Comparison of ENCODE assay signal across 14 mouse cellular contexts in the genomic region with DNA sequence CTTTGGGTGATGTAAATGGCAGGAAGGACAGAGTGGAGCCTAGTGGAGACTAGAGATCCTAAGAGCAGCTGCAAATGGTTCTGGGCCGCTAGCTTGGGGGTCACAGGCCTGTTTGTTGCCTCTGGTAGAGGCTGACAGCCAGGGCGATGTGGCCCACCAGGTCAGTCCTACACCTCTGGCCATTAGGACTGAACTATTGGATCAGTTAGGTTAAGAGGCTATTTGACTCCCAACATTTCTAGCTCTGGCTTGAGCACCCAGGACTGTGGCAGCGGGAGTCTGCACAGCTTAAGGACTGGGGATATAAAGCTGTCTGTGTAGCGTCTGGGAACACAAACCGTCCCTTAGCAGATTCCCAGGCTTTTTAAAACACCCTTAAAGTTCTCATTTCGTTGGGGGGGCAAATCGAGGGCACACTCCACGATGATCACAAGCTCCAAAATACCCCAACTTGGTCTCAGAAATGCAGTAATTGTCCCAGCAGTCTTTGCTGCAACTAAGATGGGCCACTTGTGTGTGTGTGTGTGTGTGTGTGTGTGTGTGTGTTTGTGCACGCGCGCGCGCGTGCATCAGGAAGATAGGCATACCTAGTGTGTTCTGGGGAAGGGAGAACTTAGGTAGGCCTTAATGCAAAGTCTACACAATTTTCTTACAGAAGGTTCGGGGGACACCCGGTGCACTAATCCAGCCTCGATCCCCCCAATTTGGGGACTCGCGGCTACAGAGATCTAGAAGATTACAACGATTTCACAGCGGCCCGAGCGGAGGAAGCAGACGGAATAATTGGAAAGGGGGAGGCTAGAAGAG. TPM values are rescaled to one million over a fixed set of nuclear protein-coding genes. Genes with fewer than 3 reads are reported as not detected.
DNase-seq lines count a peak whose midpoint lies in the region; ATAC-seq lines count a peak whose summit lies in the region.
"Had no signal": no experiment of that assay in that cellular context is flagged by ENCODE, and none has a peak within 500 bp of the region (broad histone marks: within the 10 kb centered on the region; RNA-seq: fewer than 3 reads in every experiment).

No protein-coding gene starts in this region.

- peak overlapping the region; percentile 11 for H3K4me2 ChIP-seq in embryonic facial prominence, embryonic 12.5 days (replicated peaks)
- H3K4me2 ChIP-seq in hindbrain, embryonic 16.5 days (ENCODE audit: low read length): no peak overlapping the region; the same call in 1 of the 2 replicates
- H3K4me2 ChIP-seq in midbrain, embryonic 14.5 days (ENCODE audit: low read length): peak overlapping the region; percentile 59
- H3K4me2 ChIP-seq: heart, embryonic 15.5 days; intestine, embryonic 15.5 days had no signal

- H3K27ac ChIP-seq in embryonic facial prominence, embryonic 12.5 days: no peak overlapping the region
- H3K27ac ChIP-seq in hindbrain, embryonic 16.5 days (ENCODE audit: low read depth, low read length): no peak overlapping the region
- peak overlapping the region; percentile 87 for H3K27ac ChIP-seq in midbrain, embryonic 14.5 days (replicated peaks; ENCODE audit: low read depth, low read length)
- H3K27ac ChIP-seq: heart, embryonic 15.5 days; intestine, embryonic 15.5 days; left cerebral cortex, adult 2 months had no signal

- peaks cover 3% of the 10 kb centered on the region; the same call in 1 of the 2 replicates for H3K4me1 ChIP-seq in embryonic facial prominence, embryonic 12.5 days
- peaks cover 17% of the 10 kb centered on the region for H3K4me1 ChIP-seq in hindbrain, embryonic 16.5 days (ENCODE audit: control insufficient read depth, insufficient read depth, low read depth, low read length)
- peaks cover 35% of the 10 kb centered on the region for H3K4me1 ChIP-seq in midbrain, embryonic 14.5 days (ENCODE audit: control insufficient read depth, insufficient read depth, low read length)

- no peaks in the 10 kb centered on the region for H3K9me3 ChIP-seq in embryonic facial prominence, embryonic 12.5 days
- no peaks in the 10 kb centered on the region for H3K9me3 ChIP-seq in hindbrain, embryonic 16.5 days (ENCODE audit: control insufficient read depth, low read length)
- no peaks in the 10 kb centered on the region for H3K9me3 ChIP-seq in midbrain, embryonic 14.5 days (ENCODE audit: control insufficient read depth, low read length)
- H3K9me3 ChIP-seq: heart, embryonic 15.5 days; intestine, embryonic 15.5 days had no signal

- H3K27me3 ChIP-seq in embryonic facial prominence, embryonic 12.5 days: peaks cover 95% of the 10 kb centered on the region
- peaks cover 70% of the 10 kb centered on the region for H3K27me3 ChIP-seq in hindbrain, embryonic 16.5 days (replicated peaks; ENCODE audit: control insufficient read depth, insufficient read depth, low read length)
- peaks cover 83% of the 10 kb centered on the region for H3K27me3 ChIP-seq in midbrain, embryonic 14.5 days (ENCODE audit: control insufficient read depth, insufficient read depth, low read length)

- no peaks in the 10 kb centered on the region for H3K36me3 ChIP-seq in embryonic facial prominence, embryonic 12.5 days
- H3K36me3 ChIP-seq in hindbrain, embryonic 16.5 days (ENCODE audit: control insufficient read depth, insufficient read depth, low read length): no peaks in the 10 kb centered on the region
- no peaks in the 10 kb centered on the region for H3K36me3 ChIP-seq in midbrain, embryonic 14.5 days (ENCODE audit: control insufficient read depth, insufficient read depth, low read length)
- H3K36me3 ChIP-seq: heart, embryonic 15.5 days; intestine, embryonic 15.5 days had no signal

- 2% methylated on average over 24 of the region's 24 CpGs for WGBS in embryonic facial prominence, embryonic 12.5 days
- WGBS in hindbrain, embryonic 16.5 days: 4% methylated on average over 24 of the region's 24 CpGs
- WGBS in midbrain, embryonic 14.5 days: 3% methylated on average over 24 of the region's 24 CpGs

- peak overlapping the region; percentile 37 for H3K4me3 ChIP-seq in embryonic facial prominence, embryonic 12.5 days
- peak overlapping the region; percentile 24; the same call in 1 of the 2 replicates for H3K4me3 ChIP-seq in hindbrain, embryonic 16.5 days (ENCODE audit: low read length)
- peak overlapping the region; percentile 47 for H3K4me3 ChIP-seq in midbrain, embryonic 14.5 days (replicated peaks; ENCODE audit: low read depth, low read length)
- H3K4me3 ChIP-seq: heart, embryonic 15.5 days; intestine, embryonic 15.5 days; left cerebral cortex, adult 2 months had no signal

- H3K9ac ChIP-seq in embryonic facial prominence, embryonic 12.5 days: peak overlapping the region; percentile 56; the same call in 1 of the 2 replicates
- no peak overlapping the region for H3K9ac ChIP-seq in hindbrain, embryonic 16.5 days (ENCODE audit: low read depth, low read length)
- peak overlapping the region; percentile 67 for H3K9ac ChIP-seq in midbrain, embryonic 14.5 days (replicated peaks; ENCODE audit: low read length)
- H3K9ac ChIP-seq: heart, embryonic 15.5 days; intestine, embryonic 15.5 days had no signal

- ATAC-seq in embryonic facial prominence, embryonic 12.5 days (ENCODE audit: insufficient number of reproducible peaks, insufficient read depth, low FRiP score, low TSS enrichment): no peak
- ATAC-seq in hindbrain, embryonic 16.5 days: no peak
- no peak for ATAC-seq in midbrain, embryonic 14.5 days (ENCODE audit: low FRiP score, low TSS enrichment)
- no peak for ATAC-seq in erythroid progenitor cell, adult 5-6 weeks (replicated peaks; ENCODE audit: low FRiP score, poor library complexity, severe bottlenecking)
- ATAC-seq: intestine, embryonic 15.5 days had no signal

- DNase-seq in embryo, embryonic 10 days (ENCODE audit: low spot score): peak; percentile 15
- no peak for DNase-seq in embryo, embryonic 11 days
- DNase-seq in midbrain, embryonic 14.5 days: peak; percentile 56
- DNase-seq in thymus, postnatal 0 days (ENCODE audit: low spot score): no peak
- DNase-seq in adipocyte (ENCODE audit: low spot score): no peak
- DNase-seq: cerebellum, adult 2 months; kidney, postnatal 4 days; thymus, adult 18-20 months had no signal

RNA-seq across cellular contexts. Expression of a gene that starts 2.5 kb away (rescaled TPM):
- polyA plus RNA-seq in embryonic facial prominence, embryonic 12.5 days (2016; fragmentation: Nextera tagmentation; extraction: Ambion mirVana): 1.3 and 1.4 TPM in 2 replicates
- polyA plus RNA-seq in hindbrain, embryonic 16.5 days (2015; fragmentation: Nextera tagmentation; extraction: Ambion mirVana): 0.24 and 0.60 TPM in 2 replicates
- polyA plus RNA-seq in midbrain, embryonic 14.5 days (2014; fragmentation: Nextera tagmentation; extraction: Ambion mirVana): 9.1 and 9.2 TPM in 2 replicates
- not detected in 2 replicates for total RNA-seq in erythroid progenitor cell, adult 5-6 weeks (2015; ENCODE audit: low replicate concordance)
- not detected in 2 replicates for total RNA-seq in erythroid progenitor cell, adult 5-6 weeks (2017; ENCODE audit: low replicate concordance)
- 0.04 and 0.09 TPM in 2 replicates for polyA plus RNA-seq in thymus, postnatal 0 days (2015; fragmentation: Nextera tagmentation; extraction: Ambion mirVana)
- total RNA-seq: left cerebral cortex, adult 2 months had no signal
- polyA plus RNA-seq: heart, embryonic 15.5 days; intestine, embryonic 15.5 days had no signal

Comparison
In these comparisons a context has a peak if more than half of its experiments do, and no peak if none do; other contexts are left out.
1. DNase-seq: peak in embryo, embryonic 10 days (single experiment) and midbrain, embryonic 14.5 days (single experiment); none in embryo, embryonic 11 days (single experiment), thymus, postnatal 0 days (single experiment) and adipocyte (single experiment).
2. Peak in every context shown above with its lines, with median percentiles within 50 percentile points of each other: H3K4me3 ChIP-seq.